Mouse (Mus musculus) myocyte (in vitro differentiated cells): ENCODE data around the gene Dock11. TPM values are rescaled to one million over a fixed set of nuclear protein-coding genes. Genes with fewer than 3 reads are reported as not detected.

Experiments
- H3K27me3 ChIP-seq: one replicate; pipeline ENCODE4 v1.6.1; 2011; ENCODE audit not compliant: control insufficient read depth, insufficient read depth, insufficient read length
- H3K36me3 ChIP-seq: one replicate; pipeline ENCODE4 v1.6.1; 2011; ENCODE audit not compliant: control insufficient read depth, insufficient read depth
- H3K4me2 ChIP-seq: one replicate; pipeline ENCODE4 v1.6.1; 2011; ENCODE audit warnings: low read depth, control low read depth
- H3K4me3 ChIP-seq: one replicate; pipeline ENCODE4 v1.5.1; 2011; ENCODE audit warnings: mild to moderate bottlenecking, control low read depth, moderate library complexity
- H3K79me2 ChIP-seq: one replicate; pipeline ENCODE4 v1.6.1; 2011; ENCODE audit not compliant: control insufficient read depth, insufficient read depth
- H3ac ChIP-seq: one replicate; pipeline ENCODE4 v1.6.1; 2011; ENCODE audit not compliant: control insufficient read depth, insufficient read length
- CEBPB ChIP-seq: IDR thresholded peaks from 2 replicates; pipeline ENCODE4 v1.6.1; 2011; ENCODE audit warnings: mild to moderate bottlenecking, moderate library complexity; ENCODE audit not compliant: poor library complexity, insufficient read depth, severe bottlenecking
- E2F4 ChIP-seq: IDR thresholded peaks from one replicate; pipeline ENCODE4 v1.6.1; 2011; ENCODE audit warnings: mild to moderate bottlenecking, control low read depth, moderate library complexity; ENCODE audit not compliant: insufficient read depth
- MAX ChIP-seq: IDR thresholded peaks from one replicate; pipeline ENCODE4 v1.6.1; 2011; ENCODE audit warnings: low read depth, mild to moderate bottlenecking, control low read depth
- MYOD1 ChIP-seq, 3 experiments: IDR thresholded peaks; one replicate each; pipeline ENCODE4 v1.6.1; 2011; ENCODE audit warnings: control low read depth in 2 of 3, low read depth in 2 of 3, mild to moderate bottlenecking in 2 of 3, moderate library complexity in 1 of 3; ENCODE audit not compliant: insufficient read length in 2 of 3, control insufficient read depth in 1 of 3
- MYOG ChIP-seq, 3 experiments: IDR thresholded peaks; one replicate each; pipeline ENCODE4 v1.6.1; 2011; ENCODE audit warnings: control low read depth in 2 of 3, low read depth in 2 of 3, mild to moderate bottlenecking in 2 of 3; ENCODE audit not compliant: insufficient read length in 2 of 3, control insufficient read depth in 1 of 3, insufficient read depth in 1 of 3
- POLR2A ChIP-seq: IDR thresholded peaks from one replicate; pipeline ENCODE4 v1.6.1; 2011; ENCODE audit warnings: low read depth, mild to moderate bottlenecking, control low read depth, moderate library complexity; ENCODE audit not compliant: insufficient read length
- POLR2AphosphoS2 ChIP-seq: IDR thresholded peaks from one replicate; pipeline ENCODE4 v1.6.1; 2011; ENCODE audit warnings: low read depth, control low read depth; ENCODE audit not compliant: insufficient read length
- REST ChIP-seq: IDR thresholded peaks from one replicate; pipeline ENCODE4 v1.6.1; 2011; ENCODE audit warnings: mild to moderate bottlenecking, control low read depth, moderate library complexity; ENCODE audit not compliant: insufficient read depth, insufficient read length
- SRF ChIP-seq: IDR thresholded peaks from one replicate; pipeline ENCODE4 v1.6.1; 2011; ENCODE audit warnings: low read depth; ENCODE audit not compliant: control insufficient read depth, insufficient read length
- TCF12 ChIP-seq: IDR thresholded peaks from one replicate; pipeline ENCODE4 v1.6.1; 2011; ENCODE audit warnings: mild to moderate bottlenecking, control low read depth; ENCODE audit not compliant: poor library complexity, insufficient read depth, severe bottlenecking
- TCF3 ChIP-seq: IDR thresholded peaks from one replicate; pipeline ENCODE4 v1.6.1; 2011; ENCODE audit warnings: low read depth, control low read depth; ENCODE audit not compliant: insufficient read length
- USF1 ChIP-seq: IDR thresholded peaks from one replicate; pipeline ENCODE4 v1.6.1; 2011; ENCODE audit warnings: low read depth, mild to moderate bottlenecking, control low read depth, moderate library complexity
- polyA plus RNA-seq: library from polyadenylated mRNA; unstranded; fragments of >200 nt; fragmentation: generic; extraction: Trizol; gene quantifications from one replicate; pipeline ENCODE4 v1.2.1, GENCODE M21; 2012; ENCODE audit warnings: missing spikeins

Dock11 gene
- polyA plus RNA-seq, 1 experiment, result 6.2 TPM

- no peak overlapping the region for H3K4me3 ChIP-seq
- TF ChIP-seq POLR2A, result no peak
- TF ChIP-seq MYOD1 (IDR thresholded peaks at IDR 0.05; ENCODE audit: control insufficient read depth in 1 of 3, insufficient read length in 2 of 3, low read depth in 2 of 3), result no peak
- no peak for TF ChIP-seq MYOG (IDR thresholded peaks at IDR 0.05; ENCODE audit: control insufficient read depth in 1 of 3, insufficient read depth in 1 of 3, insufficient read length in 2 of 3, low read depth in 2 of 3)
- no peak for TF ChIP-seq TCF3
- TF ChIP-seq CEBPB, result no peak
- no peak for TF ChIP-seq POLR2AphosphoS2
- TF ChIP-seq SRF, result no peak
- H3K27me3 ChIP-seq, result no peaks in the 10 kb centered on the region
- H3K4me2 ChIP-seq, result no peak overlapping the region
- no peaks in the 10 kb centered on the region for H3K36me3 ChIP-seq
- no peak overlapping the region for H3ac ChIP-seq
- H3K79me2 ChIP-seq, result no peaks in the 10 kb centered on the region
Measured at GRCm38 (mm10) chrX:35969276-35969675, 80.6 kb downstream of the Dock11 start.

DNA sequence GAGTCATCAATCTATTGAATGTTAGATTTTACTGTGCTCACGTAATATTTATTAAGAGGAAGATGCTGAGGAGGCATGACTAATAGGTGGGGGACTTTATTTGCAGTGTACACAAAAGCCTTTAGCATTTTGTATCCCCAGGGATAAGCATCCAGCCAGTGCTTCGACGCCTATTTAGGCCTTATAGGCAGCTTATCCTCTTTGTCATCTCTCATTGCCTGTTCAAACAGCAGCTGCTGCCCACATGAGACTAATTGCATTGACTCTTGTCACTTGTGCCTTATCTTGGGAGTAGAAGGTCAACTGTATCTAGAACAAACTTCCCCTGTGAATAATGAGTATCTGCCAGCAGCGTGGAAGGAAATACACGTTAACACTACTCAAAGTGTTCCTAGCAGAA, 88.0 kb downstream of the Dock11 start:
- TF ChIP-seq MAX (no peak), USF1 (no peak), TCF3 (no peak), MYOG (IDR thresholded peaks at IDR 0.05; ENCODE audit: control insufficient read depth in 1 of 3, insufficient read depth in 1 of 3, insufficient read length in 2 of 3, low read depth in 2 of 3) (no peak), POLR2A (no peak)
- Histone ChIP-seq H3ac (no peak overlapping the region), H3K27me3 (no peaks in the 10 kb centered on the region), H3K36me3 (no peaks in the 10 kb centered on the region), H3K4me3 (no peak overlapping the region), H3K79me2 (no peaks in the 10 kb centered on the region), H3K4me2 (no peak overlapping the region)

- no peaks in the 10 kb centered on the region for H3K36me3 ChIP-seq
- H3K79me2 ChIP-seq, result no peaks in the 10 kb centered on the region
- TF ChIP-seq TCF3, result no peak
- no peak overlapping the region for H3K4me2 ChIP-seq
- no peaks in the 10 kb centered on the region for H3K27me3 ChIP-seq
- no peak overlapping the region for H3K4me3 ChIP-seq
- no peak overlapping the region for H3ac ChIP-seq
Measured at GRCm38 (mm10) chrX:35987981-35988380, 99.3 kb downstream of the Dock11 start.

DNA sequence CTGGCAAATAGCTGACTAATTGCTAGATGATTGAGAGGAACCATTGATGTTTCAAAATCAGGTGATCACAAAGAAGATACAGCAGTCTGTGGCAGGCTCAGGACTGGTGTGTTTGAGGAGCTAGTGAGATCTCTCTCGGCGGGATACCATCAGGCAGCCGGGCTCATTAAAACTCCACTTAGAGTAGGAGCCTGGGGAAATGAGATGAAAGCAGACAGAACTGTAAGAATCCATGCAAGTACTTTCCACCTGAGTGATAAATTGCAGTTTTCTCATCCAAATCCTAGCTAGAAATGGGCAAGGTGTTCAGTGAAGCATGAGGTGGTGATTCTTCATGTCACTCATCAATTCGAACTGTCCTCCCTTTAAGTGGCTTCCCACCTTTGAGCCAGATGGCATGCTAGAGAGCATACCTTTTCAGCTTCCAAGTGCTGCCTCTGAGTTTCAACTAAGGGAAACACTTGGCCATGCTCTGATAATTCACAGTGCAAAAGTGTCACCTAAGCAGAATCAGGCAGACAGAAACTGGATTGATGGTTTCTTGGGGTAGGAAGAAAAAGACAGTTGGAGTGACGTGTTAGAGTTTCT, 102.0 kb downstream of the Dock11 start:
- no peaks in the 10 kb centered on the region for H3K27me3 ChIP-seq
- no peak overlapping the region for H3ac ChIP-seq
- H3K79me2 ChIP-seq, result no peaks in the 10 kb centered on the region
- H3K4me2 ChIP-seq, result no peak overlapping the region
- no peaks in the 10 kb centered on the region for H3K36me3 ChIP-seq
- TF ChIP-seq MYOG (IDR thresholded peaks at IDR 0.05; ENCODE audit: control insufficient read depth in 1 of 3, insufficient read depth in 1 of 3, insufficient read length in 2 of 3, low read depth in 2 of 3) (no peak), MYOD1 (IDR thresholded peaks at IDR 0.05; ENCODE audit: control insufficient read depth in 1 of 3, insufficient read length in 2 of 3, low read depth in 2 of 3) (no peak), TCF12 (no peak), TCF3 (no peak), POLR2AphosphoS2 (no peak), MAX (no peak)
- no peak overlapping the region for H3K4me3 ChIP-seq

GRCm38 (mm10) chrX:35994226-35994625, 105.6 kb downstream of the Dock11 start:
- no peak overlapping the region for H3K4me2 ChIP-seq
- H3K4me3 ChIP-seq, result no peak overlapping the region
- no peak overlapping the region for H3ac ChIP-seq
- TF ChIP-seq POLR2A (no peak), MAX (no peak), POLR2AphosphoS2 (no peak), SRF (no peak), E2F4 (no peak), REST (no peak), TCF3 (no peak), MYOD1 (IDR thresholded peaks at IDR 0.05; ENCODE audit: control insufficient read depth in 1 of 3, insufficient read length in 2 of 3, low read depth in 2 of 3) (no peak), TCF12 (no peak), MYOG (IDR thresholded peaks at IDR 0.05; ENCODE audit: control insufficient read depth in 1 of 3, insufficient read depth in 1 of 3, insufficient read length in 2 of 3, low read depth in 2 of 3) (no peak), CEBPB (no peak), USF1 (no peak)
- no peaks in the 10 kb centered on the region for H3K27me3 ChIP-seq
- H3K79me2 ChIP-seq, result no peaks in the 10 kb centered on the region
- H3K36me3 ChIP-seq, result no peaks in the 10 kb centered on the region
